Mouse (Mus musculus) induced T-regulatory cell, adult 2 months (primary cell): ENCODE data around the gene Tecpr2.

Source experiments
- DNase-seq: peaks from one replicate; pipeline ENCODE4 v3.0.0-alpha.2; 2012; ENCODE audit warnings: low read depth

Tecpr2 gene

DNA sequence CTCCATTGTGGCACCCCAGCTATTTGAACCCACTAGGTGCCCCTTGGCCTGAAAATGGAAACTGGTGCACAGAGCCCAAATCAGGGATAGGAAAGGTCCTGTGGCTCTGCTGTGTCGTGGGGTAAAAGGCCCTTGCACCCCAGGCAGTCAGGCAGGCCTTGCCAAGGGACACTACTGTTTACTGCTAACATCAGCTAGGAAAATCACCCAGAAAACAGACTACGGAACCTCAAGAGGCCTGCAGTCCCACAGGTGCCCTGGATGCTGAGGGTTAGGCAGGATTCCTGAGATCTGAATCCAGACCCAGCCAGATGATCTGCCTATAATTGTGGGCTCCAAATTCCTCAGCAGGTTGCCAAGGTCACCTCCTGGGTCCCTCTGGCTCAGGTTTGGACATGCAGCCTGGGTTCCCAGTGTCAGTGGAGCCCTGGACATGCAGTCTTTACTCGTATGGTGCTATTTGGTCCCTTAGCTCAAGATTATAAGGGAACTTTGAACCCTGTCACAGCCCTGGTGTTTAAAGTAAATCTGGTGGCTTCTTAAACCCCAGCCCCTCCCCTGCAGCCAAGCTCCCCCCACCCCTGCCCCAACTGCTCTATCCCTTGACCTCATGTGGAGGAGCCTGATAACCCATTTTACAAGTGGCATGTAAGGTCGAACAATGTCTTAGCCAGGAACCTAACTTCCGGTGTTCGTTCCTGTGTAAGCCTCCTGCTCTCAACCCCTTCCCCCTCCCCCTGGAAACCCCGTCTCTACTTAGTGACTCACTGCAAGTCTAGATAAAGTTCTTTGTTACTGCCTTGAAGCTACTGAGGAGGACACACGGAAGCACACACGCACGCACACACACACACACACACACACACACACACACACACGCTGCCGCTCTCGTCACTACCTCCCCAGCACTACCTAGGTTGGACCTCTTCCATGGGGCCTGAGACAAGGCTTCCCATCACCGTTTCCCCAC lies 118.4 kb downstream of the Tecpr2 start:
- DNase-seq = peak; percentile 84

DNA sequence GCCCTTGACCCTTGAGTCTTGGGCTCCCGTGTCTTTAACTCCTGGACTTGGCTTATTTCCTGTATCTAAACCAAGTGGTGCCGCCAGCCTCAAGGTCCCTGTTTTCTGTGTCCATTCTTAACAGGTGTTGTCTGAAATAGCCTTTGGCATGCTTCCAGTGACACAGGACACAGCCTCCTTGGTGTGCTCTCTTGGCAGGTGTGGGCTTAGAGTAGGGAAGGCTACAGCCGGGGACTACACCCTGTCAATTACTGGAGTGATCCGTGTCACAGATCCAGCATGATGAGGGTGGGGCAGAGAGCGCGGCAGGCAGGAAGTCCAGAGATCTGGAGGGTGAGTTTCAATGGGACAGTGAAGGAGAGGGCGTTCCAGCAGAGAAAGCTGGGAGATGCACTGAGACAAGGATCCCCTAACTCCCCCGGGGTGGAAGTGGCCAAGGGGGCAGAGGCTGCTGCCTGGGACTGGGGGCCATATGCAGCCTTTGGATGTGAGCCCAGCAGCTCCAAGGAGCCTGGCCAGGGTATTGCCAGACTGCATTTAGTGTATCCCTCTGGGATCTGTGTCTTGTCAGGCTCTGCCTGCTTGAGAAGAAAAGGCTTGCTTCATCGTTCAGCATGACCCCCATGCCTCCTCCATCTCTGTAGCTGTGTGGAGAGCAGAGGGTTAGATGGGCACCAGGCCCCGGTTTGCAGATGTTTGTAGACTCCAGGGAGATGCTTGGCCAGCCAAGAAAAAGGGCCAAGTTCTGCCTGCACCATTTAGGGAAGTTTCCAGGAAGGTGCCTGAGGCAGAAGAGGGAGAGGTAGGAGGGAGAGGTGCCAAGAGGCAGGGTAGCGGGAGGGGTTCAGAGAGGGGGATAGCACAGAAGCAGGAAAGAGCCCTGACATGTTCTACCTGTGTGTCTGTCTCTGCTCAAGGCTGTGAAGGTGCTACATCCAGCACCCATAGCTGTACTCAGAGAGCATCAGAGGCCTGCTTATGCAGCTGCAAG lies 119.7 kb downstream of the Tecpr2 start:
- no peak for DNase-seq

DNA sequence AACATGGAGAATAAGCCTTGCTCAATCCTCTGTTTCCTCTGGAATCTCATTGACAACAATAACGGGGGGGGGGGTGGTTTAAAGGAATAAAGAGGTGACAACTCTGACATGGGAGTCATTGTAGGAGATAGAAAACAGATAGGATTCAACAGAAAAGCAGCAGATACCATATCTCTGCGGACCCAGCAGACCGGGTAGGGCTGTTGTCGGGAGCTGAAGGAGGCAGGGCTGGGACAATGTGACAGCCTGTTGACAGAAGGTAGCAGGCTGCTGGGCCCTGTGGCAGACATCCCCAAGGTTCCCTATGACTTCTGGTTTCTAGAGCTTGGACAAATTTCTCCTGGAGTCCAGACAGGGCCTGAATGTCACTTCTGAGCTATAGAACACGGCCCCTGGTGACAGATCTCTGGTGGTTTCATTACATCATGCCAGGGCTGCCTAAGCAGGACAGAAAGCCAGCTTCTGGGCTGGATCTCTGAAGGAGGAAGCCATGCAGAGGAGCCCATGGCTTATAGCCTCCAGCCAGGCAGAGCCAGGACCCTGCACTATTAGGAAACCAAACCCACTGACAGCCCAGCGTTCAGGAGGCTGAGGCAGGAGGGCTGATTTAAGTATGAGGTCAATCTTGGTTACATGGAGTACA lies 120.7 kb downstream of the Tecpr2 start:
- DNase-seq = no peak

DNA sequence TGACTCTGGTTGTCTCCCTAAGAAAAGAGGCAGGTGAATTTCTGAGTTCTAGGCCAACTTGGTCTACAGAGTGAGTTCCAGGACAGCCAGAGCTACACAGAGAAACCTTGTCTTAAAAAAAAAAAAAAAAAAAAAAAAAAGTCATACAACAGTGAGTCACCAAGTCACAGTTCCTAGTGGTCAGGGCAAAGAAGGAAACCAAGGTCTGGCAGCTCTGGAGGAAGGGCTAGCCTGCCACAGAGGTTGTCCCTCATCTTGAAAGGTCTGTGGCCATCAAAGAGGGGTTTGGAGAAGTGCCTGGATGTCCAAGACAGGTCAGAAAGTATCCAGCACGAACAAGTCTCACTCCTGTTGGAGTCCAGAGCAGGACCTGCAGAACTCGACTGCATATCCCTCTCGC lies 127.7 kb downstream of the Tecpr2 start:
- DNase-seq = no peak

DNA sequence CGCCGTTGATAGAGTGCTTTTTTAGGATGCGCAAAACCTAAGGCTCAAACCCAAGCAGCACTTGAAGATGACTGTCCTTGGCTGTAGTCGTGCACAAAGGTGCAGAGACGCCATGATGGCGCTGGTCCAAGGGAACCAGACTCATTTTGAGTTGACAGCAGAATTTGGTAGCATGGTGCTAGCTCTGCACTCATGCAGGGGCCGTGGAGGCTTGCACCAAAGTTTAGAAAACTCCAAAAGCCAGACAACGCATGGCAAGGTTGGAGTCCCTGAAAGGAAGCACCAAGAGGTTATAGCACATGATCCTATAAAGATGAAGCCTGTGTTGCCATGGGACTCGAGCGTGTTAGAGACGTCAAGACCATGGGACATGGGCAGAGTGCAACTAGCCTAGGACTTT lies 129.0 kb downstream of the Tecpr2 start:
- no peak for DNase-seq

DNA sequence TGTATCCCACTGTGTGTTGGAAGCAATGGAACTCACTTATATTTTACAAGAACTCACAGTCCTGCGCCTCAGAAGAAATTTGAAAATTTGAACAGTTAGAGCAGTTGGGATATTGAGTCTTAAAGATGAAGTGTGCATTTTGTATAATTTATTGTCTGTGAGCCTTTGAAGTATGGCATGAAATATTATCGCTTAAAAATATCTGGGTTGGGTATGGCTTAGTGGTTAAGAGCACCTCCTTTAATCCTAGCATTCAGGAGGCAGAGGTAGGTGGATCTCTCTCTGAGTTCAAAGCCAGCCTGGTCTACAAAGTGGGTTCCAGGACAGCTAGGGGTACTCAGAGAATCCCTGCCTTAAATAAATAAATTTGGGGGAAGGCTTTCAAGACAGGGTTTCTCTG lies 130.0 kb downstream of the Tecpr2 start:
- no peak for DNase-seq

DNA sequence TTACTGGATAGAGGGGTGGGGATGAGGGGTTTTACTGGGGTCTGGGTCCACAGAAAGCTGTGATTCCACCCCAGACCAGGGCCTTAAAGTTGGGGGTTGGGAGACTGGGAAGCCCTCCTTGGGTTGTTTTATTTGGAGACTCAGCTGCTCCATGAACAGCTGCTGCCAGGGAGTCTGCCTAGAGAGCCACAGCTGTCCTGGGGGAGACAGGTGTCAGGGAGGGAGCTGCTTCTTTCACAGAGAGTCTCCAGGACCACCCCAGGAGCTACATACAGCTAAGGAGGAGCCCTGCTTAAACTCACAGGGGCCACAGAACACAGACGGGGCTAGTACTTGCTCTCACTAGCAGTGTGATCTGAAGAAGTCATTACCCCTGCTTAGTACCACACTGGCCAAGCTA lies 132.1 kb downstream of the Tecpr2 start:
- no peak for DNase-seq

DNA sequence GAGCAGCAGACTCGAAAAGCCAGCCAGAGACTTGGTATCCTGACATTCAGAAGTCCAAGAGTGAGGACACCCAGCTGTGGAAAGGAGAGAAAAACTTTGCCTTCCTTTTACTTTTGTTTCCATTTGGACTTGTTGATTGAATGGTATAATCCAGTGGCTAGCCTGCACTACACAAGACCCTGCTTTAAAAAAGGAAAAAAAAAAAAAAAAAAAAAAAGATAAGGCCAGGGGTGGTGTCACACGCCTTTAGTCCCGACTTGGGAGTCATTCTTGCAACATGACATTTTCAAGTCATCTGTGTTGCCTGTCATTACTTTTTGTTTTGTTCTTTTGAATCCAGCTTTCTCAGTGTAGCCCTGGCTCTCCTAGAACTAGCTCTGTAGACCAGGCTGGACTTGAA lies 132.5 kb downstream of the Tecpr2 start:
- no peak for DNase-seq
